Mouse (Mus musculus): Measurements from ENCODE around the gene Mia3. TPM values are rescaled to one million over a fixed set of nuclear protein-coding genes. Genes with fewer than 3 reads are reported as not detected.
"Not testable (repeated sequence)": the region's sequence is repeated elsewhere in the genome, so short reads cannot be mapped to it uniquely, and the experiment has no call there.

The Mia3 gene
- polyA plus RNA-seq, 1 experiment from 2014 or later: 97.2 TPM

- H3K27me3 ChIP-seq (ENCODE audit: control insufficient read depth, insufficient read depth, low read length): no peaks in the 10 kb centered on the region
- no peak for DNase-seq (ENCODE audit: low spot score, missing footprints)
- no peak overlapping the region for H3K27ac ChIP-seq (ENCODE audit: low read depth, low read length)
- no peak overlapping the region for H3K4me3 ChIP-seq (ENCODE audit: low read depth, low read length)
- ATAC-seq (ENCODE audit: low FRiP score): no peak
- H3K4me2 ChIP-seq: no peak overlapping the region
- peaks cover 10% of the 10 kb centered on the region; the same call in 1 of the 2 replicates for H3K36me3 ChIP-seq (ENCODE audit: control insufficient read depth, insufficient read depth, low read length)
- no peaks in the 10 kb centered on the region for H3K4me1 ChIP-seq (ENCODE audit: control insufficient read depth, insufficient read depth, low read length)
- H3K9me3 ChIP-seq (ENCODE audit: control insufficient read depth, low read length): no peaks in the 10 kb centered on the region
- no peak overlapping the region for H3K9ac ChIP-seq (ENCODE audit: low read length)
- 95% methylated on average over 5 of the region's 5 CpGs for WGBS
Observed at GRCm38 (mm10) chr1:183362301-183362700, 7.1 kb downstream of the Mia3 start.

DNA sequence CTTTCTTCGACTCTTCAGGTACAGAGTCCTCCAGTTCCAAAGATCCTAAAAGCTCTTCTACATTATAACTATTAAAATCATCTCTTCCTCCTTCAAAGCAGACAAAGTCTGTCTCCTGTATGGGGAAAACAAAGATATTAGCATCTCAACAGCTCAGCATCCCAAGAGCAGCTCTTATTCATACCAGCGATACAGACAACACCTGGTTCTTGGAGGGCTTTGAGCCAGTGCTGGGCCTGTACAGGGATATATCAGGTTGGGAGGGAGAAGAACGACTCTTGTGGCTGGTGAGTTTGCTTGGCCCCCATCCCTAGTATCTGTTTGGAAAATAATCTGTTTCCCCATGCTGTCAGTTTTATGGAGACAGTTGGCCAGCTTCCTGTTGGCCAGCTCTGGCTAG lies 10.5 kb downstream of the Mia3 start:
- WGBS: 92% methylated on average over 3 of the region's 3 CpGs
- DNase-seq (ENCODE audit: low spot score, missing footprints) (no peak), ATAC-seq (ENCODE audit: low FRiP score) (no peak)
- Histone ChIP-seq H3K36me3 (ENCODE audit: control insufficient read depth, insufficient read depth, low read length) (peaks cover 11% of the 10 kb centered on the region), H3K27ac (ENCODE audit: low read depth, low read length) (no peak overlapping the region), H3K4me2 (no peak overlapping the region), H3K4me1 (ENCODE audit: control insufficient read depth, insufficient read depth, low read length) (no peaks in the 10 kb centered on the region), H3K4me3 (ENCODE audit: low read depth, low read length) (no peak overlapping the region), H3K27me3 (ENCODE audit: control insufficient read depth, insufficient read depth, low read length) (no peaks in the 10 kb centered on the region), H3K9me3 (ENCODE audit: control insufficient read depth, low read length) (no peaks in the 10 kb centered on the region), H3K9ac (ENCODE audit: low read length) (no peak overlapping the region)

- no peak overlapping the region for H3K4me3 ChIP-seq (ENCODE audit: low read depth, low read length)
- no peaks in the 10 kb centered on the region for H3K9me3 ChIP-seq (ENCODE audit: control insufficient read depth, low read length)
- peak; percentile 94 for DNase-seq (ENCODE audit: low spot score, missing footprints)
- H3K4me1 ChIP-seq (ENCODE audit: control insufficient read depth, insufficient read depth, low read length): peaks cover 5% of the 10 kb centered on the region; the same call in 1 of the 2 replicates
- H3K4me2 ChIP-seq: no peak overlapping the region
- H3K27ac ChIP-seq (ENCODE audit: low read depth, low read length): no peak overlapping the region
- no peaks in the 10 kb centered on the region for H3K27me3 ChIP-seq (ENCODE audit: control insufficient read depth, insufficient read depth, low read length)
- WGBS: 36% methylated on average over 6 of the region's 6 CpGs
- no peak for ATAC-seq (ENCODE audit: low FRiP score)
- no peaks in the 10 kb centered on the region; the same call in none of the 2 replicates for H3K36me3 ChIP-seq (ENCODE audit: control insufficient read depth, insufficient read depth, low read length)
- no peak overlapping the region for H3K9ac ChIP-seq (ENCODE audit: low read length)
Observed at GRCm38 (mm10) chr1:183349840-183350239, 19.5 kb downstream of the Mia3 start.

DNA sequence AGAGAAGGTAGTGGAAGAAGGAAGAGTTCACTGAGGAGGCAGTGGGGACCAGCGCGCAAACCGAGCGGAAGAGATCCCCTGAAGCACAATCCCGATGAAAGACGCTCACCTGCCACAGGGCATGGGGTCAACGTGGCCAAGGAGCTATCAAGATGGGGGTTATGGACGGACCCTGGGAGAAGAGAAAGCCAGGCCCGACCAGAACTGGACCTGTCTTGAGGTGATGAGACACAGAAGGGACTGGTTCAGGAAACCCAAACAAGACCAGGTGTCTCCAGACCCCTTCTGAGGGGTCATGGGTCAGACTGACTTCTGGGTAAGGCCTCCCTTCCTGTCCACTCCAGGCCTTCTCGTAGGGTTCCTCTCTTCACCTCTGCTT lies 23.5 kb downstream of the Mia3 start:
- ATAC-seq (ENCODE audit: low FRiP score) (no peak; the same call in 1 of the 2 replicates), DNase-seq (ENCODE audit: low spot score, missing footprints) (no peak)
- Histone ChIP-seq H3K36me3 (ENCODE audit: control insufficient read depth, insufficient read depth, low read length) (peaks cover 4% of the 10 kb centered on the region; the same call in 1 of the 2 replicates), H3K4me3 (ENCODE audit: low read depth, low read length) (peak overlapping the region; percentile 94), H3K9me3 (ENCODE audit: control insufficient read depth, low read length) (no peaks in the 10 kb centered on the region), H3K4me1 (ENCODE audit: control insufficient read depth, insufficient read depth, low read length) (peaks cover 7% of the 10 kb centered on the region; the same call in 1 of the 2 replicates), H3K27ac (ENCODE audit: low read depth, low read length) (peak overlapping the region; percentile 35; the same call in 1 of the 2 replicates), H3K27me3 (ENCODE audit: control insufficient read depth, insufficient read depth, low read length) (no peaks in the 10 kb centered on the region), H3K9ac (ENCODE audit: low read length) (peak overlapping the region; percentile 85), H3K4me2 (peak overlapping the region; percentile 86)
- WGBS: 11% methylated on average over 10 of the region's 10 CpGs

DNA sequence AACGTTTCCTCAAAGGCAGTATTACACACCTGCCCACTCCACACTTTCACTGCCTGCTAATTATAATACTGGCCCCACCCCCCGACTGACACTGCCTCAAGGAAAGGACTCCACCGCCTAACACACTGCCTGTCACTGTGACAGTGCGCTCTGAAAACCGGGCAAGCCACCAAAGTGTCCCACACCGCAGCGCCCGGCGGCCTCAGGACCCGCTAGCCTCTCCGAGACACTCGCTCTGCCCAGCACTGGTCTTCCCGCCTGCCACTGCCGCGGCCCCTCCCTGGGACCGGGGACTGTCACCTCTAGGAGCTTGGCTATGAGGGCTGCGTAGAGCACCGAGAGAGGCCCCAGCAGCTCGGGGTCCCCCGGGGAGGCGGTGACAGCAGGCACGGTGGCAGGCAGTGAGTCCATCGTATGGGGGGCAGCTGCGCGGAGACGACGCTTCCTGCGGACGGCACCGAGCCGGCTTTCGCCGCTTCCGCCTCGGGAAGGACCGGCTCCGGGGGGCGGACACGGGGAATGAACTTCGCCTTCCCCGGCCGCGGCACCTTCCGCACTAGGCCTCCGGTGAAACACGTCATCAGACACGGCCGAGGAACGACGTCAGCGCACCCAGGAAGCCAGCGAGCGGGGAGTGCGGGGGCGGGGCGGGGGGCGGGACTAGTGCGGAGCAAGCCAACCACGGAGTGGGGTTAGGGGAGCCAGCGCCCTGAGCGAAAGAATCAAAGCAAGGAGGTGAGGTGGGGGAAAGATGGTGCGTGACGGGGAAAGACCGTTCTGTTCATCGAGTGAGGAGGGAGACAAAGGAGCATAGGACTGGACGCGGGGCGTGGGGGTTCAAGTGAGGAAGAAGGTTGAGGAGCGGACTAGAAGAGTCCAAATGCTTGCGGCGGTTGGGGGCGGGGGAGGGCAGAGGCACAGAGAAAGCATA lies 24.2 kb downstream of the Mia3 start:
- H3K27me3 ChIP-seq (ENCODE audit: control insufficient read depth, insufficient read depth, low read length): no peaks in the 10 kb centered on the region
- peak overlapping the region; percentile 85 for H3K9ac ChIP-seq (ENCODE audit: low read length)
- DNase-seq (ENCODE audit: low spot score, missing footprints) (peak; percentile 98), ATAC-seq (ENCODE audit: low FRiP score) (peak; percentile 96)
- peak overlapping the region; percentile 86 for H3K4me2 ChIP-seq
- peak overlapping the region; percentile 94 for H3K4me3 ChIP-seq (ENCODE audit: low read depth, low read length)
- H3K9me3 ChIP-seq (ENCODE audit: control insufficient read depth, low read length): no peaks in the 10 kb centered on the region
- H3K4me1 ChIP-seq (ENCODE audit: control insufficient read depth, insufficient read depth, low read length): peaks cover 7% of the 10 kb centered on the region; the same call in 1 of the 2 replicates
- peak overlapping the region; percentile 40 for H3K27ac ChIP-seq (ENCODE audit: low read depth, low read length)
- WGBS: under 1% methylated on average over 72 of the region's 72 CpGs
- peaks cover 4% of the 10 kb centered on the region; the same call in 1 of the 2 replicates for H3K36me3 ChIP-seq (ENCODE audit: control insufficient read depth, insufficient read depth, low read length)

DNA sequence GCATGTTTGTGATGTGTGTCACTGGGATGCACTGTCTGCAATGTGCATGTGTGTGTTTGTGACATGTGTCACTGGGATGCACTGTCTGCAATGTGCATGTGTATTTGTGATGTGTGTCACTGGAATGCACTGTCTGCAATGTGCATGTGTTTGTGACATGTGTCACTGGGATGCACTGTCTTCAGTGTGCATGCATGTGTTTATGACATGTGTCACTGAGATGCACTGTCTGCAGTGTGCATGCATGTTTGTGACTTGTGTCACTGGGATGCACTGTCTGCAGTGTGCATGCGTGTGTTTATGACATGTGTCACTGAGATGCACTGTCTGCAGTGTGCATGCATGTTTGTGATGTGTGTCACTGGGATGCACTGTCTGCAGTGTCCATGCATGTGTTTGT lies 26.5 kb downstream of the Mia3 start:
- not testable (repeated sequence) for H3K4me2 ChIP-seq; H3K36me3 ChIP-seq (ENCODE audit: control insufficient read depth, insufficient read depth, low read length); H3K27me3 ChIP-seq (ENCODE audit: control insufficient read depth, insufficient read depth, low read length); H3K4me3 ChIP-seq (ENCODE audit: low read depth, low read length); H3K9ac ChIP-seq (ENCODE audit: low read length); ATAC-seq (ENCODE audit: low FRiP score); H3K27ac ChIP-seq (ENCODE audit: low read depth, low read length); H3K4me1 ChIP-seq (ENCODE audit: control insufficient read depth, insufficient read depth, low read length); DNase-seq (ENCODE audit: low spot score, missing footprints); H3K9me3 ChIP-seq (ENCODE audit: control insufficient read depth, low read length)
- 94% methylated on average over 1 of the region's 1 CpGs for WGBS

- 92% methylated on average over 8 of the region's 8 CpGs for WGBS
- ATAC-seq (ENCODE audit: low FRiP score) (no peak), DNase-seq (ENCODE audit: low spot score, missing footprints) (no peak)
- H3K4me1 ChIP-seq (ENCODE audit: control insufficient read depth, insufficient read depth, low read length): no peaks in the 10 kb centered on the region
- no peak overlapping the region for H3K4me3 ChIP-seq (ENCODE audit: low read depth, low read length)
- no peaks in the 10 kb centered on the region for H3K27me3 ChIP-seq (ENCODE audit: control insufficient read depth, insufficient read depth, low read length)
- H3K36me3 ChIP-seq (ENCODE audit: control insufficient read depth, insufficient read depth, low read length): peaks cover 26% of the 10 kb centered on the region
- H3K9ac ChIP-seq (ENCODE audit: low read length): no peak overlapping the region
- no peaks in the 10 kb centered on the region for H3K9me3 ChIP-seq (ENCODE audit: control insufficient read depth, low read length)
- no peak overlapping the region for H3K4me2 ChIP-seq
- H3K27ac ChIP-seq (ENCODE audit: low read depth, low read length): no peak overlapping the region
Observed at GRCm38 (mm10) chr1:183327171-183327570, 42.2 kb downstream of the Mia3 start.

DNA sequence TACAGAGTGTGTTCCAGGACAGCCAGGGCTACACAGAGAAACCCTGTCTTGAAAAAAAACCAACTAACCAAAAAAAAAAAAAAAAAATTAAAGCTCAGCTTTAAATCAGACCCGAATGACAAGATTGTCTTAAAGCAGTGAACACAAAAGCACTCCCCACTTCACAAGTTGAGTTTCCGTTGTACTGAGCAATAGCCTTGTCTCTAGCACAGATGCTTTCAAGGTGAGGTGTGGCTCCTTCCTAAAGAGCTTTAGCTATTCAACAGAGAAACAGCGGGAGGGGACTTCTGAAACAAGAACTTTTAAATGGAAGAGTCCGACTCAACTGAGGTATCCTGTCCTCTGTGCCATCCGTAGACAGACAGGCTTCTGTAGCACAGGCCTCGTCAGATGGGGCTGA lies 44.9 kb downstream of the Mia3 start:
- 96% methylated on average over 6 of the region's 6 CpGs for WGBS
- H3K4me3 ChIP-seq (ENCODE audit: low read depth, low read length): no peak overlapping the region
- ATAC-seq (ENCODE audit: low FRiP score) (no peak), DNase-seq (ENCODE audit: low spot score, missing footprints) (no peak)
- H3K9ac ChIP-seq (ENCODE audit: low read length): no peak overlapping the region
- H3K9me3 ChIP-seq (ENCODE audit: control insufficient read depth, low read length): no peaks in the 10 kb centered on the region
- H3K4me2 ChIP-seq: no peak overlapping the region
- peaks cover 17% of the 10 kb centered on the region for H3K36me3 ChIP-seq (ENCODE audit: control insufficient read depth, insufficient read depth, low read length)
- H3K27ac ChIP-seq (ENCODE audit: low read depth, low read length): no peak overlapping the region
- no peaks in the 10 kb centered on the region for H3K27me3 ChIP-seq (ENCODE audit: control insufficient read depth, insufficient read depth, low read length)
- H3K4me1 ChIP-seq (ENCODE audit: control insufficient read depth, insufficient read depth, low read length): no peaks in the 10 kb centered on the region

DNA sequence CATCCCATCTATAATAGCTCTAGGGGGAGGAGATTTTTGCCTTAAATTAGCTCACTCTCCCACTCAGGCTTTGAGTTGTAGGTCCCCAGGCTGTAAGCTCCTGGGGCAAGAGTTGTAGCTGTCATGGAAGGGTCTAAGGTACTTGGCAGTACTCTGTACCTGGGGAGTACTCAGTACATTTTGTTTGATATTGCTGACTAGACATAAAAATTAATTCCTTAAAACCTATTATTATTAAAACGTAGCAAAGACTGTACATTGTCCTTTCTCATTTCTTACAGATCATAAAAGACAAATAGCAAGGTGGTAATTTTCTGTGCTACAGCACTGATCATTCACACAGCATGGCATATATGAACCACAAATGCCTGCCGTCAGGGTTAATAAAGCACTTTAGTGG lies 45.4 kb downstream of the Mia3 start:
- Histone ChIP-seq H3K27me3 (ENCODE audit: control insufficient read depth, insufficient read depth, low read length) (no peaks in the 10 kb centered on the region), H3K4me3 (ENCODE audit: low read depth, low read length) (no peak overlapping the region), H3K4me2 (no peak overlapping the region), H3K9me3 (ENCODE audit: control insufficient read depth, low read length) (no peaks in the 10 kb centered on the region), H3K36me3 (ENCODE audit: control insufficient read depth, insufficient read depth, low read length) (peaks cover 18% of the 10 kb centered on the region), H3K27ac (ENCODE audit: low read depth, low read length) (no peak overlapping the region), H3K4me1 (ENCODE audit: control insufficient read depth, insufficient read depth, low read length) (no peaks in the 10 kb centered on the region), H3K9ac (ENCODE audit: low read length) (no peak overlapping the region)
- ATAC-seq (ENCODE audit: low FRiP score) (no peak), DNase-seq (ENCODE audit: low spot score, missing footprints) (no peak)
- 93% methylated on average over 2 of the region's 2 CpGs for WGBS

All from midbrain, embryonic 11.5 days (tissue).